Mouse (Mus musculus): ENCODE measurements at regions not wholly inside any gene's neighbourhood (a gene's known extent, or its start where the extent isn't known, plus 50 kb on each side); places are given as distances from the start of the nearest gene placed in this dataset.

GRCm38 (mm10) chr4:83915871-83916270 lies 390.5 kb downstream of the Ccdc171 start:
- DNase-seq, result no peak

DNA sequence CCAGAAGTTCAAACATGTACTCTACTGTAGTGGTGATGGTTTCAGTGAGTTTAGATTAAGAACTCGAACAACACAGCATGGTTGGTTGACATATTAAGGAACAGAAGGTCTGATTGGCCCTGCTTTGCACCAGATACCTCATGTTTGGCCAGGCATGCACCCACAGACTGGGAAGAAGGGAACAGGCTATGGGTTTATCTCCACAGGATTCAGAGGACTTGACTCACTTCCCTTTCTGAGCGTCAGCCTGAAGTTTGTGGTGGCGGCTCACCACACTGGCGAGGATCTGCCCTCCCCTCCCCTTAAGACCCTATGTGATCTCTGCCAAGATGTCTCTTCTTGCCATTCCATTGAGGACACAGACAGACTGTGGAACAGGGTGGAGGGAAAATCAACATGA lies 391.7 kb downstream of the Ccdc171 start:
- DNase-seq, result no peak

DNA sequence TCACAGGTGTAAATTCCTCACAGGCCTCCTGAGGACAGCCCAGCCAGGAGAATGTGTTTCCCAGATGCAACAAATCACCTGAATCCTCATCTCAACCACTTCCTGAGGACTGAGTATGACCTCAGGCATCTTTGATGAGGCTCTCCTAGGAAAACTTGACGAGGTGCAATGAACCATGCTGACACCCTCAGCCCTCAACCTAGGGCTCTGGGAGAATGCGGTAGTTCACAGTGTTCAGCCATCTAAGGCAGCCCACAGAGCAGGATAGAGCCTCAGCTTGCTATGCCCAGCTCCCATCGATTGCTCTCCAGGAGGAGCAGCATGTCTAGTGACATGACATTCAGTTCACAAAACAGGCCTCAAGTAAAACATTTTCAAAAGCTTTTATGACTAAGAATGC lies 392.7 kb downstream of the Ccdc171 start:
- DNase-seq, result no peak

- DNase-seq, result no peak
These were observed 393.7 kb downstream of the Ccdc171 start for GRCm38 (mm10) chr4:83919041-83919440.

DNA sequence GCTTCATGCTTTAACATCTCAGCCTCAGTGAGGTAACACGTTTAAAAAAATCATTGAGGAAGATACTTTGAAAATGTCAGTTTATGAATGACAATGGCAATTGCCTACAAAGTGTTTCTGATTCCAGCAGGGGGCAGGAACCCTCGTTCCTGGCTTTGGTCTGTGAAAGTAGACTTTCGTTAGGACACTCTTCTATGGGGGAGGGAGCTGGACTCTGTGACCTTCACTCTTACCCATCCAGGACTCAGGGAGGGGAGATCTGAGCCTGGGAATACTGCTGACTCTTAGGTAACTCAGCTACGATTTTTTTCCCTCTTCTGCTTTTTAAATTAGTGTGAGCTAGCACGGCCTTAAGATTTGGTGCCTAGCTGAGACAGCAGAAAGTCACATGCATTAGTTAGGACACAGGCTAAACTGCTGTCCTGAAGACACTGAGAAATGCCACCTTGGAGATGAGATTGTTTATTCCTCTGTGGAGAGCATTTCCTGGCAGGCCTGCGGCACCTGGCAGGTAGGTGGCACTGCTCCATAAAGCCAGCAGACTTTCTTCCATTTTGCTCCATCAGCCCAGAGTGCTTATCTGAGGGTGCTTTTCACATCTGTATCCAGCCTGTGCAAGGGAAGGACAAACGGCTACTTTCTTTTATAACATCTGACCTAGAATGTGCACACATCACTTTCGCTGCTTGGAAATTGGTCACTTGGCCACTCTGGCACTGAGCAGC lies 399.9 kb downstream of the Ccdc171 start:
- DNase-seq, result no peak

GRCm38 (mm10) chr4:83926195-83926731 lies 400.9 kb downstream of the Ccdc171 start:
- no peak for DNase-seq

GRCm38 (mm10) chr4:83931897-83932654 lies 406.7 kb downstream of the Ccdc171 start:
- DNase-seq, result no peak

DNA sequence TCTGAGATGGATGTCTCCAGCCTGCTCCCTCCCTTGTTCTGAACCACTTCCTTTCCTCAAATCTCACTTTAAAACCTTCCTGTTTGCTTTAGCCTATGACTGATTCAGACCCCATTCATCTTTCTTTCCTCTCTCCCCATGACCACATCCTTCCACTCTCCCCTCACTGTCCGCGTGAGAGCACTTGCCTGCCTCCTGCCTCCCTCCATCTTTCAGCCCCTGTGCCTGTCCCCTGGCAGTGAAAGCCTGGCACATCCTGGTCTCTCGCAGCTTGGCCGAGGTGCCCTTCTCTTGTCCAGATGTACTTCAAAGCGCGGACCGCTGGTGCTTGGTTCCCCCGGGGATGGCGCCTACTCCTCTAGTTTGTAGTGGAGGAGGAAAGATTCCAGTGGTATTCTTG lies 416.3 kb downstream of the Ccdc171 start:
- DNase-seq, result no peak

DNA sequence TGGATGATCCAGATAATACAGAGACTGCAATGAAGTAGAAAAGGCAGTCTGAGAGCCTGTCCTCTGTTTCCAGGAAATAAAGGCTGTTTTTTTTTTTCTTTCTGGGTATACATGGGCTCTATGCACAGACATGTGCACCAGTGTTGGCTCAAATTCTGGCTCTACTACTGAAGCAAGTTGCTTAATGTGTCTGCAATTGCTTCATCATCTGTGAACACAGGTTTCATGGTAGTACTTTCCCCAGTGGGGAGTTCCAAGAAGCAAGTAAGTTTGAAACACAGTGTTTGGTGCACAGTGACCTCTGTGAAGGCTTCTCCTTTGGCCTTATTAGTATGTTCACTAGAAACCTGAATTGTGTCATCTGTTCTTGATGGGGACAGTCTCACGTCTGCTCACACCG lies 424.3 kb downstream of the Ccdc171 start:
- no peak for DNase-seq

DNA sequence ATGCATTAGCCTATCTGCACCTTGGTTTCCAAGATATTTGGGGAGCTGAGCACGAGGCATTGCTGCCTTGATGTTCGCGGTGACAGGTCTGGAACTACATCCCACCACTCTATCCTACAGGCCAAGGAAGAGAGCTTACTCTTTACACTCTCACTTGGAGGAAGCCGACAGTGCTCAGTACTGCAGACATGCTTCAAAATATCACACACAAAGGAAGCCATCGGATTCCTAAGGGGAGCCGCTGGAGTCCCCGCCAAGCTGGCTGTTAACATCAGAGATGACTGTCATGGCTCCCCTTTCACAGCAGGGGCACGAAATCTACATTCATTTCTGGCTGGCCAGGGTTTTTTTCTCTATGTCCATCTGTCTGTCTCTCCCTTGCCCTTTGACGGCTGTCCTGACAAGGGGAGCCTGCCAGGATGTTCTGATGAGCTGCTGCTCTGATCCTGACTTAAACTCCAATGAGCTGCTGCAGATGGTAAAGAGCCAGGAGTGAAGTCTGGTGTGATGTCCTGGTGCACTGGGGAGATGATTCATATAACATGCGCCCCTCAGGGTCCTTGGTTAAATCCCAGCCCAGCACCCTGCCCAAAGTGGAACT lies 425.6 kb downstream of the Ccdc171 start:
- DNase-seq, result no peak

DNA sequence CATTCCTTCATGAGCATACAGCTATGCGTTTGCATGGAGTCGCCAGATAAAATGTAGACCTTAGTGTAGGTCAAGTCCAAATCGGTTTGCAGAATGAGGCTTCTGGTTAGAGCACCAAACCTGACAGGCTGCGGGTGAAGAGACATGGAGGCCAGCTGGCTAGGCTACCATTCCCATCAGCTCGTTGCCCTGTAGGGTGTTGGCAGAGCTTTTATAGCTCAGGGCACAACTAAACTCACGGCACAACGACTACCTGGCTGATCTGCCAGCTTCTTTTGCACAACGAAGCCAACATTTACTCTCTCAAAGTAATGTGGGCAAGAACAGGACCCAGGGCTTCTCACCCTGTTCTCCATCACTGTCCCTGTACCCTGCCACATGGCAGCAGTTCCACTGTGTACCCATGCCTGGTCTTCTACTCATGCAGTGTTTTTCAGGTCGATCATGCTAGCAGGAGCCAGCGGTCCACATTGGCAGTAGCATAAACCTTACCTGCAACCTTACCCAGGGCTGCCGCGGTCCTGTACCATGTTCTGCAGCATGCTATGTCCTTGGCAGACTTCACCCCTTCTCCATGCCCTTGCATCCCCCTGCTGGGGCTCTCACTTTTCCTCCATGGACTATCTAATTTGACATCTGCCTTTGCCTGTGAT lies 431.0 kb downstream of the Ccdc171 start:
- no peak for DNase-seq

- DNase-seq, result no peak
These were observed 431.9 kb downstream of the Ccdc171 start for GRCm38 (mm10) chr4:83957217-83957692.

DNA sequence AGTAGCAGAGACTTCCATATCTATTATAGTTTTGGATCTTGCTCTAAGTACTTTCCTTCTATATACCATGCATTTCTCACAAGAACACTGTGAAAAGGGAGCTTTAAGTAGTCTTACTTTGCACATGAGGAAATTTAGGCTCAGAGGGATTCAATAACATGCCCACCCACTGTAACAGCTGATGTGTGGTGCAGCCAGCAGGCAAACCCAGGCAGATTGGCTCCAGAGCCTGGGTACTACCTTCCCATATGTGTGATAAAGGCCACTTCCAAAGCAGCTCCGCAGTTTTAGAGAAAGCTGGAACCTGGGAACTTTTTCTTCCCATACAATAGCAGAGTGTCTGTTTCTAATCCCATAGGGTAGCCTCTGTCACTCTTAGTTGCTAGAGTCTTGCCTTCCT lies 441.6 kb downstream of the Ccdc171 start:
- DNase-seq, result no peak

GRCm38 (mm10) chr4:83973162-83973561 lies 447.8 kb downstream of the Ccdc171 start:
- no peak for DNase-seq

- DNase-seq, result no peak
These were observed 449.1 kb downstream of the Ccdc171 start for GRCm38 (mm10) chr4:83974214-83975012.

DNA sequence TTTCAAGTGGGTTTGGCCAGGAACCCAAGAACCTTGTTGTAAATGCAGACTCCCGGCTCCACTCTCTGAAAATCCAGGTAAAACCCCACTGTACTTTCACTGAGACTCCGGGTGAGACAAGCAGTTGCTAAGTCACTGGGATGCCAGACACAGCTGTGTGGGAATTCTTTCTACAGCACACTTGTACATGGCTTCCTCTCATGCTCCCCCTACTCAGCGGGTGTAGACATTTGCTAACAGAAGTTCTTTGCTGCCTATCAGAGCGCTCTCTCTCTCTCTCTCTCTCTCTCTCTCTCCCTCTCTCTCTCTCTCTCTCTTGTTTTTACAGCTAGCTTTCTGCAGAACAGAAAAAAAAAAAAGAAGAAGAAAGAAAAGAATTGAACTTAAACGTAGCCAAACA lies 450.2 kb downstream of the Ccdc171 start:
- no peak for DNase-seq

GRCm38 (mm10) chr4:83976067-83976466 lies 450.7 kb downstream of the Ccdc171 start:
- DNase-seq, result no peak

GRCm38 (mm10) chr4:83979088-83979487 lies 453.7 kb downstream of the Ccdc171 start:
- DNase-seq, result no peak

DNA sequence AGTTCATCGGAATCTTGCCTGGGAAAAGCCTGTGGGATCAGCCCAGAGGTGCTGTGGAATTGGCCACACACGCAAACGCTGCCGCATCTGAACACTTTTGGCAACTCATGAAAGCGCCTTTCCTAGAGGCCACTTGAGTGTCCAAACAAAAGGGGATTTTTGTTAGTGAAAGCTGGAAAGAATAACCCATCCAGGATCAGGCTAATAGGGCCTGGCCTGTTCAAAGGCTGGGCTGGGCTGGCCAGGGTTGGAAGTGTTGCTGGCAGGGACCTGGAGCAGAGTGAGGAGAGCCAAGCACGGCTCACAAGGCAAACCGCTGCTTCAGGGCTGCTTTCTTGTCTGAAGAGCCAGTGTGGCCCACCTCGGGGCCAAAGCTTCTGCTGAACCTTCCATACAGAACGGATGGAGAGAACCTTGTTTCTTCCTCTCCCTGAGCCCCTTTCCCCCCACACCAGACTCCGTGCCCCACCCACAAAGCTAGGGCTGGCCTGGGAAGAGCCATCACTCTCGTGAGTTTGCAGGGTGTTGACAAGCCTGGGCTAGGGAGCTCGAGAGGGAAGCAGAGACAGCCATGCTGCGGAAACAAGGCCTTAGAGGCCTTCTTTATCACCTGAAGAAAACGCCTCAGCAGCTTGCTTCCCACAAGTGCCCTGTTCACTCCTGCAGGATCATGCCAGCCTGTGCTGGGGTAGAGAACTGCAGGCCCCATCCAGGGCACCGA lies 459.5 kb downstream of the Ccdc171 start:
- DNase-seq, result peak; percentile 14

- DNase-seq, result no peak
These were observed 460.1 kb downstream of the Ccdc171 start for GRCm38 (mm10) chr4:83985451-83985850.
